Mouse (Mus musculus): Measurements from ENCODE around the gene Sh2b1. TPM values are rescaled to one million over a fixed set of nuclear protein-coding genes. Genes with fewer than 3 reads are reported as not detected.
A peak's percentile ranks its signal among the peaks of the same experiment; 100 is the strongest.

Gene Sh2b1
- total RNA-seq, 2 experiments from 2014 or later, result 47.1 to 47.6 TPM

DNA sequence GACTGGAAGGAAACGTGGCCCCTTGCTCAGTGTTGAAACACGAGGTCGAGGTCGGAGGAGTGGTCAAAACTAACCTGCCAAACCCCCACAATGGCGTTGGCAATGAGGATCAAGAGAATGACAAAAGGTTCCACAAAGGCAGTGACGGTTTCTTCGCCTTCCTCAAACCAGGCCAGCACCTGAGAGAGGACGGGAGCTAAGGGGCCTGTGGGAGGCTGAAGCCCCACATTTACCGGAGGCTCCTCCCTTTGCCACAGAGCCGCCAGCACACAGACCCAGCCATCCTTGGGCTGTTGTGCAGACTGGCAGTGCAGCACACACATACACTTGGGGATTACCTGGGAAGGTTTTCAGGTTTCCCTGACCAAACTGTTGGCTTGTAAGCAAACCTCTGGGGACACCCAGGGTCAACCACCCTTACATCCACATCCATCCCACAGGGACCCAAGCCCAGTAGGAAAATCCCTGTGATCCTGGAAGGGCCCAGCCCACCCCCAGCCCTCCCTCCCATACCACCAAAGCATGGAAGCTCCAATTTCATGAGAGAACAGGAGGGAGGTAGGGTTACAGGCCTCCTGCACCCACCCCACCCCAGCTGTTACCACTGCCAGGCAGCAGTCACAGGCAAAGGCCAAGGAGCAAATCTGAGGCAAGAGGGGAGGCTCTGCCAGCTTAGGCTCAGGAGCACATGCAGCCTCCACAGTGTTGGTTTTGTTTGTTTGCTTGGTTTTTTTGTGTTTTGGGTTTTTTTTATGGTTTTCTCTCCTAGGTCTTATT lies 14.4 kb downstream of the Sh2b1 start:
- DNase-seq, result peak; percentile 45
- intact Hi-C loops (cut with DNase I; ENCODE audit: low total_unique reads), result no loop called here

DNA sequence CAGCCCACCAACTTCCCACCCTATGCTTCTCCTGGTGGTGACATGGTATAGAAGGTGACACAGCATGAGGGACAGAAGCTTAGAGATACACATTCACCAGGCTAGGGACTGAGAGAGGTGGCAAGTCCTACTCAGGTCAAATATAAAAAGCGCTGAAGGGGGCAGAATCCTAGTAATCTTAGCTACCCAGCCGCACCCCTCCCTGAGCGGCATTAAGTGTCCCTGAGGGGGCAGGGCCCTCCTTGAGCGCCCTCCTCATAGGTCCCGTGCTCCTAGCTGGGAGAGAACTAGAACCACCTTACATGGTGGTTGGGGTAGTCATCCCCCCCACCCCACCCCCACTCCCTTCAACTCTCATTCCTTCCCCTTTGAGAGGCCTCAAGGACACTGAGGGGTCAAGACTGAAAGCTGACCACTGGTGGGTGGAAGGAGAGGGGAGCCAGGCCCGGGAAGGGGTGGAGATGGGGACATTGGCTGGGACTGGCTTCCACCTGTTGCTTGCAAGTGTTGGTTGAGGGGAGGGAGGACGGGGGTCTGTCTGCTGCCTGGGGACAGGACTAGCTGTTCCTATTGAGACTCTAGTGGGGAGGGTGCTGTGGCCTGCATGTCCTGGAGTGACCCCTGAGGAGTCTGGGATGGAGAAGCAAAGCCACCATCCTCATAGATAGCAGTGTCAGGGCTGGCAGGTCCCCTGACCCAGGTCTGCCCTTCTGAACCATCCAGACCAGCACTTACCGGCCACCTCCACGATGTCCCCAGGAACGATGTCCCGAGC lies 16.2 kb downstream of the Sh2b1 start:
- DNase-seq, result peak; percentile 76
- intact Hi-C loops (cut with DNase I; ENCODE audit: low total_unique reads), result no loop called here

DNA sequence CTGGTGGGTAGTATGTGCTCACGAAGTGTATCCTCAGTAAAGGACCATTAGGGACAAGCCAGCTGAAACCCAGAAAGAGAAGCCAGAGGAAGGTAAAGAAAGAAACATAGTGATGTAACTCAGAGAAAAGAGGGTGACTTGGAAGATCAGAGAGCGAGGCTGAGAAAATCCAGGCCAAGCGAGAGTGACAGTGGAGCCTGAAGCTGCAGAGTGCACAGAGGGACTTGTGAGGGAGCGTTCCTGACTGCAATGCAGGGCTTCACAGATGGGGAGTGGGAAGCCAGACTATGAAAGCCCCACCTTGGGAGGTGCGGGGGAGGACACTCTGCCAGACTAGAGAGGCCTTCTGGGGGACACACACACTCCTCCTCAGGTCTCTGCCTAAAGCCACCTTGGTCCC lies 17.0 kb downstream of the Sh2b1 start:
- DNase-seq, result peak; percentile 16
- intact Hi-C loops (cut with DNase I; ENCODE audit: low total_unique reads), result no loop called here

GRCm38 (mm10) chr7:126456382-126457266 lies 18.6 kb downstream of the Sh2b1 start:
- intact Hi-C loops (cut with DNase I; ENCODE audit: low total_unique reads), result no loop called here
- DNase-seq, result no peak

DNA sequence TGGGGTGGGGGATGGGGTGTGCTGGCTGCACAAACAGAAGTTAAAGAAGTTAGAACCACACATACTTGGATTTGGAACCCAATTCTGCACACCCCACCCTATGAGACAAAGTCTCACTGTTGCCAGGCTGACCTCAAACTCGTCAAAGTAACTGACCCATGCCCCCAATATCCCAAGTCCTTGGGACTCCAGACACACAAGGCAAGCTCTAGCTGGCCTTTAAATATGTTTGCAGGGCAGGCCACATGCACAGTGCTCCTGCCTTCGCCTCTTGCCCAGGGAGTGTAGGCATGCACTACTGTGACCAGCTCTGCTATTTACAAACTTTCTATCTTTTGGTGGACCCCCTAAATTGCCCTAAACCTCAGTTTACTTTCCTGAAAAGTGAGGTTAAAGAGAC lies 20.0 kb downstream of the Sh2b1 start:
- DNase-seq, result peak; percentile 10
- intact Hi-C loops (cut with DNase I; ENCODE audit: low total_unique reads), result no loop called here

DNA sequence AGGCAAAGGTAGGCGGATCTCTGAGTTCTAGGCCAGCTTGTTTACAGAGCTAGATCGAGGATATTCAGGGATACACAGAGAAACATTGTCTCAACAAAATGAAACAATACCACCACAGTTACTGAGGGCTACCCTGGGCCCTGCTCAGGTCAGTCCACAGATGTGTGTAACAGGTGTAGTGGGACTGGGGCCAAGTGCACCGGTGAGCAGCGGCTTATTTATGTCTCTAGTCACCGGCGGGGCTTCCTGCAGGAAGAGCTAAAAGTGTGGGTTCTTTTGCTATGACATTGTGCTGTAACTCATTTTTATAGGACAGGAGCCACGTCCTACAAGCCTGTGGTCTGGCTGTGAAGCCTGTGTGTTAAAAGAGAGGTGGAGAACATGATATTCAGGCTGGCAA lies 21.4 kb downstream of the Sh2b1 start:
- intact Hi-C loops (cut with DNase I; ENCODE audit: low total_unique reads), result no loop called here
- no peak for DNase-seq

- intact Hi-C loops (cut with DNase I; ENCODE audit: low total_unique reads), result no loop called here
- DNase-seq, result peak; percentile 11
These were observed 23.0 kb downstream of the Sh2b1 start for GRCm38 (mm10) chr7:126452244-126452643.

GRCm38 (mm10) chr7:126450641-126451040 lies 24.6 kb downstream of the Sh2b1 start:
- no peak for DNase-seq
- intact Hi-C loops (cut with DNase I; ENCODE audit: low total_unique reads), result no loop called here

- intact Hi-C loops (cut with DNase I; ENCODE audit: low total_unique reads), result no loop called here
- no peak for DNase-seq
These were observed 25.2 kb downstream of the Sh2b1 start for GRCm38 (mm10) chr7:126449991-126450390.

DNA sequence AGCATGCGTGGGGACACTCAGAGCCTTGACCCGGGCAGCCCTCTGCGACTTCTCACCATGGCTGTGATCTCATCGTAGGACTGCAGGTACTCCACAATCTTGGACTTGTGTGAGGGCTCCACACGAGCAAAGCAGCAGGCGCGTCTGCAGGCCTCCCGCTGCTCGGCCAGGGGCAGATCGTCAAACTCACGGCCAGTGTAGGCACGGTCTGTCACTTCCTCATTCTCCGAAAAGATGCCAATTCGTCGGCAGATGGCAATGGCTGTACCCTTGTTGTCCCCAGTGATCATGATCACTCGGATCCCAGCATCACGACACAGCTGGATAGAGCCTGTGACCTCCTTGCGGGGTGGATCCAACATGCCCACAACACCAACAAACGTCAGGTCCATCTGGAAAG lies 26.7 kb downstream of the Sh2b1 start:
- peak; percentile 15 for DNase-seq
- intact Hi-C loops (cut with DNase I; ENCODE audit: low total_unique reads), result no loop called here

- intact Hi-C loops (cut with DNase I; ENCODE audit: low total_unique reads), result no loop called here
These were observed 29.0 kb downstream of the Sh2b1 start for GRCm38 (mm10) chr7:126446217-126446616.

DNA sequence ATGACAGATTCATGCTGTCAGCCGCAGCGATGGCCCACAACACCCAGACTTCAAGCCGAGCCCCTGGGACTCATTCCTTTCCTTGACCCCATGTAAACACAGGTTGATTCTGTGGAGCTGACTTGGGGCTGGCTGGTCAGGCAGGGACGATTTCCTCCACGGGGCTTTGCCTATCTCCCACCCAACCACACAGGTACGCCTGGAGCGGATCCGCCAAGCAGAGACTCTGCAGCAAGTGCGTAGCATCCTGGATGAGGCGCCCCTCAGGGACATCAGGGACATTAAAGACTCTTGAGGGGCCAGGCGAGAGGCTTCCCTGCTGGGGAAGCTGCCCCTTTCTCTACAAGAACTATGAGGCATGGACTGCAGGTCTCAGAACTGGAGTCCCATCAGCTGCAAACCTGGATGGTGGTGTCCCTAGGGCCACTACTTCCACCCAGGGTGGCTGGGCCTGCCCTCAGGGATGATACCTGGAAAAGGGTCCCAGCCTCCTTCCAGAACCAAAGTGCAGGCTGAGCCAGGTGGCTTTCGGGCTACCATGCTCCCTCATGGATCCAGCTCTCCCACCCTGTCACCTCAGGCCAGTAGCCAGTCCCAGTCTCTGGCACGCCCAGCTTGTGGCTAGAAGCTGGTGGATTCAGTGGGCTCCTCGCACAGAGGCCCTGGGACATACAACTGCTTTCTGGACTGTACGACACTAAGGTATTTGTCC lies 30.0 kb downstream of the Sh2b1 start:
- DNase-seq, result peak; percentile 17
- intact Hi-C loops (cut with DNase I; ENCODE audit: low total_unique reads), result no loop called here

More at GRCm38 (mm10) chr7:126446217-126446616, 29.0 kb downstream of the Sh2b1 start:
- DNase-seq, result no peak

DNA sequence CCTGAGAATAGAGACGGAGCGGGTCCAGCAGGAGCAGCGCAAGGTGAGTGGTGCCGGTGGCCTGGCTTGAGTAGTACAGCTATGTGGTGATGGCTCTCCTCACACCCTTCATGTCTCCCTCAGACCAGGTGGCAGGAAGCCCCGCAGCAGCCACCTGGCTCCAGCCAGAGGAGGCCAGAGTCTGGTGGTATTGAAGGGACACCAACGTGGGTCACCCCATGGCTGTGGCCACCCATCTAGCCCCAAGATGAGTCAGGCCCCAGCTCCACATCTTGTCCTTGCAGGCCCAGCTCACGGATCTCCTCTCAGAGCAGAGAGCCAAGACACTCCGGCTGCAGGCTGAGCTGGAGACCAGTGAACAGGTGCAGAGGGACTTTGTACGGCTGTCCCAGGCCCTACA lies 30.7 kb downstream of the Sh2b1 start:
- no peak for DNase-seq
- intact Hi-C loops (cut with DNase I; ENCODE audit: low total_unique reads), result no loop called here

DNA sequence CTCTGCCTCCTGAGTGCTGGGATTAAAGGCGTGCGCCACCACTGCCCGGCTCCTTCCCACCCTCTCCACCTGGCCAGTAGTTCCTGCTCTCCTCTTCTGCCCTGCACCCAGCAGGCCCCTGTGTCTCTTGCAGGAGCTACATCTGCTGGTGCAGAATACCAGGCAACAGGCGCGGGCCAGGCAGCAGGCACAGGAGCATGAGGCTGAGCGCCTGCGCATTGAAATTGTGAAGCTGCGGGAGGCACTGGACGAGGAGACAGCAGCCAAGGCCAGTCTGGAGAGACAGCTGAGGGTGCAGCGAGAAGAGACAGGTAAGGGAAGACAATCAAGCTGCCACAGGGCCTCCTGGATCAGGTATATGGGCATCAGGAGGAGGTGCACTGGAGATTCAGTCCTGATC lies 31.2 kb downstream of the Sh2b1 start:
- DNase-seq, result no peak
- intact Hi-C loops (cut with DNase I; ENCODE audit: low total_unique reads), result no loop called here

DNA sequence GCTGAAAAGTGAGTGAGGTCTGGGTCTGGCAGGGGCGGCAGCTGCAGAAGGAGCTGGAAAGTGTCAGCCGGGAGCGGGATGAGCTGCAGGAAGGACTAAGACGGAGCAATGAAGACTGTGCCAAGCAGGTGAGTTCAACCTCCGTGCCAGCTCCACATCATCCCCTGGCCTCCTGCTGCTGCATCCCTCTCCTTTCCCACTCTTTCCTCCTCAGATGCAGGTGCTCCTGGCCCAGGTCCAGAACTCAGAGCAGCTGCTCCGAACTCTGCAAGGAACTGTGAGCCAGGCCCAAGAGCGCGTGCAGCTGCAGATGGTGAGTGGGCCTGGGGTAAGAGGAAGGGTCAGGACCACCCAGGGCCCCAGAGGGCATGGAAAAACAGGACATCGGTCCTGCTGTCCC lies 35.1 kb downstream of the Sh2b1 start:
- no peak for DNase-seq
- intact Hi-C loops (cut with DNase I; ENCODE audit: low total_unique reads), result no loop called here

DNA sequence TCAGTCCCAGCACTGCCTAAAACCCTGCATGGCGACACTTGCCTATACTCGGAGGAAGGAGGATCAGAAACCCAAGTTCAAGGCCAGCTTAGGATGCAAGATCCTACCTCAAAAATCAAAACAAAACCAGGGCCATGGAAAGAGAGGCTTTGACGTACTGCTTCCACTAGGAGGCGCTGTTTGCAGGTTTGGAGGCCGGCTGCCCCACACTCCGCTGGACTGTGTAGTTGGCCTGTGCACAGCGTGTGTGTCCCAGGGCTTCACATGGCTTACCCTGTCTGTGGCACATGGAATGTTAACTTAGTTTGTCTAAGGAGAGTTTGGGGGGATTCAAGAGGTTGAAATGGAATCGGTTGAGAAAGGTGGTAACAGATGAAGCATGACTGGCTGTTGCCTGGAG lies 38.4 kb downstream of the Sh2b1 start:
- intact Hi-C loops (cut with DNase I; ENCODE audit: low total_unique reads), result no loop called here
- peak; percentile 69 for DNase-seq

DNA sequence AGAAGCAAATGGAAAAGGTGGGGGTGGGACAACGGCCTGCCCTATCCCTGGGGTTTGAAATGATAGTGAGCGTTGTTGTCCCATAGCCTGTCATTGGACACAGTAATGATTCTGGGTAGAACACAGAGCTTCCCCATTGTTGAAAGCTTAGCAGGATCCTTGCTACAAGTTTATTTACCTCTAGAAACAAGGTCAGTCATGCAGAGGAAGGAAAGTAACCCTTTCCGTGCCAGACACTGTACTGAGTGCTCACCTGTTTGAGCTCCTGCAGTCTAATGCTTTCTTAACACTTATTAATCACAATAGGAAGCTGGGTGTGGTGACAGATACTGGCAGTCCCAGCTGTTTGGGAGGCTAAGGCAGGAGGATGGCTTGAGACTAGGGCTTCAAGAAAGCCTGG lies 39.4 kb downstream of the Sh2b1 start:
- intact Hi-C loops (cut with DNase I; ENCODE audit: low total_unique reads), result no loop called here
- no peak for DNase-seq

- intact Hi-C loops (cut with DNase I; ENCODE audit: low total_unique reads), result no loop called here
- no peak for DNase-seq
These were observed 40.5 kb downstream of the Sh2b1 start for GRCm38 (mm10) chr7:126434726-126435125.

DNA sequence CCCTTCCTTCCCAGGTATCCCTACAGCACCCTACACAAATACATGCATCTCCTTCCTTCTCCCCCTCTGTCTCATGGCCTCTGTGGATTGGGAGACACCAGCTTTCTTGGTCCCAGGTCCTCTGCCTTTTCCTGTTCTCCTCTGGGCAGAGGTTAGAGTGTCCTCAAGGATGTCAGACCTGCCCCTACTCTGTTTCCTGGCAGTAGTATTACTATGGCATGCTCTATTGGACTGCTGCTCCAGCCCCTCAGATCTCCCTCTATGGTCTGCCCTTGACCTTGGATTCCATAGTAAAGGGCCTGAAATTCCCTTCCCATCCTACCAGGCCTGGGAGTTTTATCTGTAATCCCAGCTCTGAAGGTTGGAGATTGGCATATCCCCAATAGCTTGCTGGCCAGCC lies 45.1 kb downstream of the Sh2b1 start:
- intact Hi-C loops (cut with DNase I; ENCODE audit: low total_unique reads), result no loop called here
- no peak for DNase-seq
